Mouse (Mus musculus): Measurements from ENCODE around the gene Ppp1r16b. TPM values are rescaled to one million over a fixed set of nuclear protein-coding genes. Genes with fewer than 3 reads are reported as not detected.

The Ppp1r16b gene
- 3.6 and 5.0 TPM in 2 replicates for polyA plus RNA-seq (2015; fragmentation: Nextera tagmentation; extraction: Ambion mirVana)

GRCm38 (mm10) chr2:158665098-158665497 is at the start of gene Ppp1r16b:
Ppp1r16b (plus strand) TSS chr2:158665398.

GRCm38 (mm10) chr2:158624718-158625222 is 40.4 kb upstream of the Ppp1r16b start, which contains the start of gene Actr5:
Actr5 (plus strand) TSS chr2:158624888.

GRCm38 (mm10) chr2:158767742-158768339 is 102.6 kb downstream of the Ppp1r16b start, which contains the start of gene Fam83d:
Fam83d (plus strand) TSS chr2:158768093.

GRCm38 (mm10) chr2:158794494-158795004 is 129.4 kb downstream of the Ppp1r16b start, which contains the start of gene Dhx35:
Dhx35 (plus strand) TSS chr2:158794807.

Small RNAs within 50 kb of the gene (microRNA-seq; reads per million reads assigned to microRNA genes)
- gene Gm26141 (ENCODE audit: borderline replicate concordance, insufficient number of aligned reads) (not detected), gene Mir3474 (ENCODE audit: borderline replicate concordance, insufficient number of aligned reads) (3.2 reads per million)

Other genes with a start within 250 kb of the Ppp1r16b start
- gene Adig, start 162.8 kb upstream of the Ppp1r16b start, polyA plus RNA-seq (2015; fragmentation: Nextera tagmentation; extraction: Ambion mirVana), result 1.9 TPM in 1 of 2 replicates, not detected in the other
- gene Arhgap40, start 152.6 kb upstream of the Ppp1r16b start, polyA plus RNA-seq (2015; fragmentation: Nextera tagmentation; extraction: Ambion mirVana), result not detected in 2 replicates
- not detected in 2 replicates for gene Slc32a1, start 54.6 kb upstream of the Ppp1r16b start, polyA plus RNA-seq (2015; fragmentation: Nextera tagmentation; extraction: Ambion mirVana)
- 6.5 and 10.1 TPM in 2 replicates for gene Actr5, start 40.5 kb upstream of the Ppp1r16b start, polyA plus RNA-seq (2015; fragmentation: Nextera tagmentation; extraction: Ambion mirVana)
- 7.9 and 8.6 TPM in 2 replicates for gene Fam83d, start 102.7 kb downstream of the Ppp1r16b start, polyA plus RNA-seq (2015; fragmentation: Nextera tagmentation; extraction: Ambion mirVana)
- gene Dhx35, start 129.4 kb downstream of the Ppp1r16b start, polyA plus RNA-seq (2015; fragmentation: Nextera tagmentation; extraction: Ambion mirVana), result 6.1 and 9.7 TPM in 2 replicates

Data from adrenal gland, postnatal 0 days (tissue).